ENCODE assay signal across 22 mouse cellular contexts in genomic region chr19:10735061-10735460, GRCm38 (mm10). TPM values are rescaled to one million over a fixed set of nuclear protein-coding genes. Genes with fewer than 3 reads are reported as not detected.
A peak's percentile ranks its signal among the peaks of the same experiment; 100 is the strongest.
DNase-seq lines count a peak whose midpoint lies in the region; ATAC-seq lines count a peak whose summit lies in the region.
"Had no signal": no experiment of that assay in that cellular context is flagged by ENCODE, and none has a peak within 500 bp of the region (broad histone marks: within the 10 kb centered on the region; RNA-seq: fewer than 3 reads in every experiment).

No protein-coding gene starts in this region.

- H3K27ac ChIP-seq in forebrain, embryonic 15.5 days (replicated peaks), result no peak overlapping the region
- H3K27ac ChIP-seq in forebrain, embryonic 16.5 days (ENCODE audit: low read length), result no peak overlapping the region
- no peak overlapping the region for H3K27ac ChIP-seq in midbrain, embryonic 11.5 days (ENCODE audit: low read depth, low read length)
- H3K27ac ChIP-seq in midbrain, embryonic 13.5 days, result no peak overlapping the region
- H3K27ac ChIP-seq: embryonic facial prominence, embryonic 13.5 days; embryonic facial prominence, embryonic 15.5 days; forebrain, embryonic 10.5 days; forebrain, embryonic 12.5 days had no signal

- no peak overlapping the region for H3K4me2 ChIP-seq in forebrain, embryonic 15.5 days (replicated peaks)
- no peak overlapping the region for H3K4me2 ChIP-seq in forebrain, embryonic 16.5 days (ENCODE audit: low read length)
- H3K4me2 ChIP-seq in midbrain, embryonic 11.5 days, result no peak overlapping the region
- no peak overlapping the region for H3K4me2 ChIP-seq in midbrain, embryonic 13.5 days (replicated peaks)
- H3K4me2 ChIP-seq: embryonic facial prominence, embryonic 13.5 days; embryonic facial prominence, embryonic 15.5 days; forebrain, embryonic 12.5 days had no signal

- no peaks in the 10 kb centered on the region for H3K9me3 ChIP-seq in forebrain, embryonic 15.5 days
- no peaks in the 10 kb centered on the region for H3K9me3 ChIP-seq in forebrain, embryonic 16.5 days (ENCODE audit: control insufficient read depth, low read length)
- no peaks in the 10 kb centered on the region for H3K9me3 ChIP-seq in midbrain, embryonic 11.5 days (ENCODE audit: control insufficient read depth, low read length)
- H3K9me3 ChIP-seq in midbrain, embryonic 13.5 days, result no peaks in the 10 kb centered on the region
- H3K9me3 ChIP-seq: embryonic facial prominence, embryonic 13.5 days; embryonic facial prominence, embryonic 15.5 days; forebrain, embryonic 10.5 days; forebrain, embryonic 12.5 days had no signal

- no peaks in the 10 kb centered on the region for H3K36me3 ChIP-seq in forebrain, embryonic 15.5 days
- H3K36me3 ChIP-seq in forebrain, embryonic 16.5 days (ENCODE audit: control insufficient read depth, insufficient read depth), result no peaks in the 10 kb centered on the region
- H3K36me3 ChIP-seq in midbrain, embryonic 11.5 days (ENCODE audit: control insufficient read depth, insufficient read depth, low read length), result no peaks in the 10 kb centered on the region
- no peaks in the 10 kb centered on the region for H3K36me3 ChIP-seq in midbrain, embryonic 13.5 days
- H3K36me3 ChIP-seq: embryonic facial prominence, embryonic 13.5 days; embryonic facial prominence, embryonic 15.5 days; forebrain, embryonic 10.5 days; forebrain, embryonic 12.5 days had no signal

- peak; percentile 60 for DNase-seq in midbrain, embryonic 11.5 days (ENCODE audit: low spot score, missing footprints)
- no peak for DNase-seq in kidney, postnatal 4 days
- DNase-seq: adrenal gland, adult 2 months; adrenal gland, postnatal 10 days; adrenal gland, postnatal 25 days; cerebellum, adult 11 months; cerebellum, adult 2 months; cerebellum, adult 9-11 months; cerebellum, postnatal 14 days; cerebellum, postnatal 36 days; embryo, embryonic 11 days had no signal

- H3K4me1 ChIP-seq in forebrain, embryonic 15.5 days, result no peaks in the 10 kb centered on the region
- no peaks in the 10 kb centered on the region; the same call in 1 of the 2 replicates for H3K4me1 ChIP-seq in forebrain, embryonic 16.5 days (replicated peaks; ENCODE audit: control insufficient read depth, insufficient read depth, low read length)
- no peaks in the 10 kb centered on the region for H3K4me1 ChIP-seq in midbrain, embryonic 11.5 days (ENCODE audit: control insufficient read depth, insufficient read depth, low read length)
- no peaks in the 10 kb centered on the region for H3K4me1 ChIP-seq in midbrain, embryonic 13.5 days (replicated peaks)
- H3K4me1 ChIP-seq: forebrain, embryonic 10.5 days; forebrain, embryonic 12.5 days had no signal

- H3K9ac ChIP-seq in forebrain, embryonic 15.5 days (replicated peaks), result no peak overlapping the region
- H3K9ac ChIP-seq in forebrain, embryonic 16.5 days (replicated peaks; ENCODE audit: low read depth, low read length), result no peak overlapping the region
- H3K9ac ChIP-seq in midbrain, embryonic 11.5 days (ENCODE audit: low read length), result no peak overlapping the region
- no peak overlapping the region for H3K9ac ChIP-seq in midbrain, embryonic 13.5 days (replicated peaks)
- H3K9ac ChIP-seq: embryonic facial prominence, embryonic 13.5 days; embryonic facial prominence, embryonic 15.5 days; forebrain, embryonic 12.5 days had no signal

- no peaks in the 10 kb centered on the region for H3K27me3 ChIP-seq in forebrain, embryonic 15.5 days
- H3K27me3 ChIP-seq in forebrain, embryonic 16.5 days (replicated peaks; ENCODE audit: control insufficient read depth, insufficient read depth, low read length), result no peaks in the 10 kb centered on the region
- no peaks in the 10 kb centered on the region for H3K27me3 ChIP-seq in midbrain, embryonic 11.5 days (ENCODE audit: control insufficient read depth, insufficient read depth, low read length)
- H3K27me3 ChIP-seq in midbrain, embryonic 13.5 days, result no peaks in the 10 kb centered on the region
- H3K27me3 ChIP-seq: embryonic facial prominence, embryonic 13.5 days; embryonic facial prominence, embryonic 15.5 days; forebrain, embryonic 12.5 days had no signal

- 0 out of 2 replicates have a peak, but pooled peaks have one; percentile 23 for ATAC-seq in forebrain, embryonic 15.5 days (replicated peaks)
- ATAC-seq in forebrain, embryonic 16.5 days, result no peak
- ATAC-seq in midbrain, embryonic 11.5 days (ENCODE audit: low FRiP score), result no peak
- no peak for ATAC-seq in midbrain, embryonic 13.5 days
- ATAC-seq: forebrain, embryonic 14.5 days had no signal

- no peak overlapping the region for H3K4me3 ChIP-seq in forebrain, embryonic 15.5 days
- H3K4me3 ChIP-seq in forebrain, embryonic 16.5 days (replicated peaks; ENCODE audit: low read length), result no peak overlapping the region
- H3K4me3 ChIP-seq in midbrain, embryonic 11.5 days (ENCODE audit: low read depth, low read length), result no peak overlapping the region
- H3K4me3 ChIP-seq in midbrain, embryonic 13.5 days (replicated peaks), result no peak overlapping the region
- H3K4me3 ChIP-seq: embryonic facial prominence, embryonic 13.5 days; embryonic facial prominence, embryonic 15.5 days; erythroblast, embryonic 14.5 days; forebrain, embryonic 10.5 days; forebrain, embryonic 12.5 days had no signal

- 93% methylated on average over 3 of the region's 3 CpGs for WGBS in forebrain, embryonic 15.5 days
- 95% methylated on average over 3 of the region's 3 CpGs for WGBS in forebrain, embryonic 16.5 days
- 90% methylated on average over 3 of the region's 3 CpGs for WGBS in midbrain, embryonic 11.5 days
- WGBS in midbrain, embryonic 13.5 days, result 88% methylated on average over 3 of the region's 3 CpGs

RNA-seq across cellular contexts. Expression of gene Cd5, which starts 3.7 kb away (rescaled TPM):
- 0.22 and 0.26 TPM in 2 replicates for polyA plus RNA-seq in forebrain, embryonic 15.5 days (2015; fragmentation: Nextera tagmentation; extraction: Ambion mirVana)
- polyA plus RNA-seq in forebrain, embryonic 16.5 days (2015; fragmentation: Nextera tagmentation; extraction: Ambion mirVana), result 0.06 and 0.10 TPM in 2 replicates
- 0.08 and 0.22 TPM in 2 replicates for polyA plus RNA-seq in midbrain, embryonic 11.5 days (2014; fragmentation: Nextera tagmentation; extraction: Ambion mirVana)
- 0.24 TPM in 2 replicates for polyA plus RNA-seq in midbrain, embryonic 13.5 days (2015; fragmentation: Nextera tagmentation; extraction: Ambion mirVana)
- polyA plus RNA-seq: erythroblast, embryonic 14.5 days; forebrain, embryonic 10.5 days; forebrain, embryonic 12.5 days had no signal

RNA-seq across cellular contexts. Expression of gene Vps37c, which starts 46.5 kb away (rescaled TPM):
- polyA plus RNA-seq in forebrain, embryonic 15.5 days (2015; fragmentation: Nextera tagmentation; extraction: Ambion mirVana), result 39.3 and 41.1 TPM in 2 replicates
- 38.3 and 40.5 TPM in 2 replicates for polyA plus RNA-seq in forebrain, embryonic 16.5 days (2015; fragmentation: Nextera tagmentation; extraction: Ambion mirVana)
- 23.1 and 26.0 TPM in 2 replicates for polyA plus RNA-seq in midbrain, embryonic 11.5 days (2014; fragmentation: Nextera tagmentation; extraction: Ambion mirVana)
- polyA plus RNA-seq in midbrain, embryonic 13.5 days (2015; fragmentation: Nextera tagmentation; extraction: Ambion mirVana), result 33.1 and 35.5 TPM in 2 replicates

RNA-seq across cellular contexts. Expression of gene Pga5, which starts 57.2 kb away (rescaled TPM):
- polyA plus RNA-seq in forebrain, embryonic 15.5 days (2015; fragmentation: Nextera tagmentation; extraction: Ambion mirVana), result not detected in 2 replicates
- not detected in 2 replicates for polyA plus RNA-seq in forebrain, embryonic 16.5 days (2015; fragmentation: Nextera tagmentation; extraction: Ambion mirVana)
- not detected in 2 replicates for polyA plus RNA-seq in midbrain, embryonic 11.5 days (2014; fragmentation: Nextera tagmentation; extraction: Ambion mirVana)
- not detected in 2 replicates for polyA plus RNA-seq in midbrain, embryonic 13.5 days (2015; fragmentation: Nextera tagmentation; extraction: Ambion mirVana)
- polyA plus RNA-seq: adrenal gland, adult 2 months; C2C12; cerebellum, adult 2 months; embryonic facial prominence, embryonic 11.5 days; embryonic facial prominence, embryonic 13.5 days; embryonic facial prominence, embryonic 15.5 days; erythroblast, embryonic 14.5 days; forebrain, embryonic 10.5 days; forebrain, embryonic 12.5 days; forebrain, embryonic 14.5 days had no signal
